Mouse (Mus musculus): ENCODE data around the gene Pjvk. TPM values are rescaled to one million over a fixed set of nuclear protein-coding genes. Genes with fewer than 3 reads are reported as not detected.
A peak's percentile ranks its signal among the peaks of the same experiment; 100 is the strongest.
"Not testable (repeated sequence)": the region's sequence is repeated elsewhere in the genome, so short reads cannot be mapped to it uniquely, and the experiment has no call there.

The Pjvk gene
- polyA plus RNA-seq (2015; fragmentation: Nextera tagmentation; extraction: Ambion mirVana) = 0.76 and 1.0 TPM in 2 replicates

DNA sequence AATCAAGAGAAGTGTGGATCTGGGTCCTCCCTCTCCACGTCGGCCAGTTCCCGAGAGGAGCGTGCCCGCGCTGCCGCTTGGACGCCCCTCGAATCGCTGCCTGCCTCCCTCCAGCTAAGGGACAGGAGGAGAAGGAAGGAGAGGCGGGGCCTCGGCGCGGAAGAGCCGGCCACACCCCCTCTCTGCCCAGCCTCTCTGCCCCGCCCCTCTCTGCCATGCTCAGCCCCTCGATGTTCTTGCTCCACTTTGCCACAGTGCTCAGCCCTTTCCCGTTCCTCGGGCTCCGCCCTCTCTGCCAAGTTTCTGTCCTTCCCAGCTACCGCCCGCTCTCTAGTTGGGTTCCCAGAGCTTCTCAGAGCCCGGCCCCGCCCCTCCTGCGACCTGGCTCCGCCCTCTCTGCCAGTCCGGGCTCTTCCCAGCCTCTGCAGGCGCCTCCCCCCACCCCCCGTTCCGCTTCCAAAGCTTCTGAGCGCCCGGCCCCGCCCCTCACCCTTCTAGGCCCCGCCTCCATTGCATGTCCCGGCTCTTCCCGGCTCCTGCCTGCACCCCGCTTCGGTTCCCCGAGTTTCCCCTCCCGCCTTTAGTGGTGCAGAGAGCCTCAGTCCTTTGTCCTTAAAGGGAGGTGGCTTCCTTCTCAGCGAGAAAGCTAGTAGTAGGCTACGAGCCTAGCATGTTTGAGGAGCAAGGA is at the start of gene Pjvk, which contains the start of gene Prkra:
Pjvk (plus strand) TSS at position 594 of the 688 bp plus-strand sequence.
Prkra (minus strand) TSS at position 133 of the 688 bp plus-strand sequence.
- no peaks in the 10 kb centered on the region for H3K9me3 ChIP-seq
- peak; percentile 99 for ATAC-seq
- peak within 1 kb of the TSS; percentile 83 for H3K4me2 ChIP-seq (replicated peaks)
- H3K4me3 ChIP-seq (replicated peaks) = peak within 1 kb of the TSS; percentile 79
- under 1% methylated on average over 36 of the region's 42 CpGs for WGBS
- H3K9ac ChIP-seq (replicated peaks) = peak within 1 kb of the TSS; percentile 92
- H3K36me3 ChIP-seq = peaks cover 5% of the 10 kb centered on the region; the same call in 1 of the 2 replicates
- peak within 1 kb of the TSS; percentile 95 for H3K27ac ChIP-seq
- H3K27me3 ChIP-seq = no peaks in the 10 kb centered on the region
- peaks cover 33% of the 10 kb centered on the region for H3K4me1 ChIP-seq (replicated peaks)

DNA sequence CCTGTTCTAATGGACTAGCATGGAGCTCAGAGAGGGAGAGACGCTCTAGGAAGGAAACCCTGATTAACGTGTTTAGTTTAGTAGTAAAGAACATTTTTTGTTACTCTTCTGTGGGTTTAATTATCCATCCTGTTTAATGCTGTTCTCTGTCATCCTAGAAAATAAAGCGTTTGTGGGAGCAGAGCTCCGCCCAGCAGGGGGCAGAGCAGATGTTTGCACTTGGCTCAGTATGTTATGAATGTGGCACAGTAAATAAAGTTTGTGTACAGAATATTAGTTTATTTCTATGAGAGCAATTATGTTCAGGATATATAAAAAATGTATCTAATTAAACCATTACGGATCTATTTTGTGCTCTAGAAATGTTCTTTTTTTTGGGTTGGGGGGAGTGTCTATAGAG is 49.1 kb upstream of the Pjvk start:
- Histone ChIP-seq H3K36me3 (0 out of 2 replicates have a peak, but pooled peaks cover 2% of the 10 kb centered on the region), H3K9ac (replicated peaks) (no peak overlapping the region), H3K27me3 (no peaks in the 10 kb centered on the region), H3K9me3 (no peaks in the 10 kb centered on the region), H3K4me3 (replicated peaks) (no peak overlapping the region), H3K27ac (no peak overlapping the region), H3K4me1 (replicated peaks) (no peaks in the 10 kb centered on the region), H3K4me2 (replicated peaks) (no peak overlapping the region)
- 77% methylated on average over 5 of the region's 5 CpGs for WGBS
- ATAC-seq = no peak

DNA sequence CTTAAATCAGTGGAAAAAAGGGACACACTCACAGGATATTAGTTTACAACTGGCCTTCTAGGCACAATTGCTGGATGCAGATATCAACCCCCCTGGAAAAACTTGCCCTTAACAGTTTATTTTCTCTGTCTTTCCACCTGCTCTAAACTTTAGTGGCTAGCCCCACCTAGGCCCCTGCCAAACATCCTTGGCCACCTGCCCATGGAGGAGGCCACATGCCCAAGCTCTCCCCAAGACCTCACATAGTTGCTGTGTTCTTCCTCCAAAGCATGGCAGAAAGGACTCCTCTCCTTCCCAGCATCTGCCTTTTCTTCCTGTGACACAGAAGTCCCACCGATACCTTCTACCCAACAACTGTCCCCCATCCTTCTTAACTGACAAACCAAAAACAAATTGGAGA is 46.0 kb upstream of the Pjvk start:
- WGBS = 95% methylated on average over 1 of the region's 1 CpGs
- Histone ChIP-seq H3K9ac (replicated peaks) (no peak overlapping the region), H3K4me2 (replicated peaks) (no peak overlapping the region), H3K4me3 (replicated peaks) (no peak overlapping the region), H3K27ac (no peak overlapping the region), H3K9me3 (no peaks in the 10 kb centered on the region), H3K36me3 (no peaks in the 10 kb centered on the region), H3K27me3 (no peaks in the 10 kb centered on the region), H3K4me1 (replicated peaks) (no peaks in the 10 kb centered on the region)
- no peak for ATAC-seq

DNA sequence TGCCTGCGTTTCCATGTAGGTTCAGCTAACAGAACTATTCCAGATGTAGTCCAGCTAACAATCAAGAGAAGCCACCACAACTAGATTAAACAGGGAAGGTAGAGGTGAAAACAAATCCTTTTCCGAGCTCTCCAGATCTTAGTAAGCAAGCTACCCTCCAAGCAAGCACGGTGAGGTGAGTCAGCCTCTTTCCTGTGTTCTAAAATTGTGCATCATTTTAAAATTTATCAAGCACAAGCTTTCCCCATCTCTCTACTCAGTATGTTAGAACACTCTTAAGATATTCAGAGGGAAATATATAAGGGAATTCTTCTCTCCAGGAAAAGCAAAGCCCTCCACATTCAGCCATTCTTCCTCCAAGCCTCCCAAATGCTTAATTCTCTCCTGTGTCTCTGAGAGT is 41.6 kb upstream of the Pjvk start:
- no peak for ATAC-seq
- Histone ChIP-seq H3K36me3 (no peaks in the 10 kb centered on the region), H3K9me3 (no peaks in the 10 kb centered on the region)

DNA sequence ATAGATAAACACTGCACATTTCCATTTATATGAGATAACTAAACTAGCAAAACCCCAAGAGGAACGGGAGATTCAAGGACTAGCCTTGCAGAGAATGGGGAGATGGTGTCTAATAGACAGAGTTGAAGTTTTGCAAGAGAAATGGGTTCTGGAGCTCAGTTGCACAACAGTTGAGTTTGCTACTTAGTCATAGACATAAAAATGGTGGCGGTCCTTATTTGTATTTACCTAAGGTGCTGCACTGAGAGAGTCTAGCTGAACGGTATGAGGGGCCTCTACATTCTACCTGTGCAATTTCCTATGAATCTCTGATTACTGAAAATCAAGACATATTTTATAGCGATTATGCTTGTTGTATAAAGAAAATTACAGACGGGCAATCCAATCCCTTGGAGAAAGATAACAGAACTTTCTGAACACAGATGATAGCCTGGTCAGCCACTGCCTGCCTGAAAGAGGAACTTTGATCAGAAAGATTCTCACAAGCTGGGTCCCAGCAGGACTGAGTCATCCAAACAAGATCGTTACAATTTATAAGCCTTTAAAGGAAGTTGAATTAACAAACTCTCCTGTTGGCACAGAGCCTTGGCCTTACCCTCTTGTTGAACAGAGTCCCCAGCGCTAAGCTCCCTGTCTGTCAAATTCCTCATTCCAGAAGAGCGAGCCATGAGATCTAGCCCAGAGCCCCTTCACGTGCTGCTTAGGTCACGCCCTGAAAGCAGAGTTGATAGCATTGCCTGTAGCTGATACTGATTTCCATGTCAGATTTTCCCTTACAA is 37.8 kb upstream of the Pjvk start:
- no peak for ATAC-seq

More for the DNA sequence above, 41.6 kb upstream of the Pjvk start:
- Histone ChIP-seq H3K4me2 (replicated peaks) (no peak overlapping the region), H3K9ac (replicated peaks) (no peak overlapping the region), H3K4me3 (replicated peaks) (no peak overlapping the region), H3K27ac (no peak overlapping the region), H3K4me1 (replicated peaks) (no peaks in the 10 kb centered on the region), H3K27me3 (no peaks in the 10 kb centered on the region)
- WGBS = 91% methylated on average over 3 of the region's 3 CpGs

DNA sequence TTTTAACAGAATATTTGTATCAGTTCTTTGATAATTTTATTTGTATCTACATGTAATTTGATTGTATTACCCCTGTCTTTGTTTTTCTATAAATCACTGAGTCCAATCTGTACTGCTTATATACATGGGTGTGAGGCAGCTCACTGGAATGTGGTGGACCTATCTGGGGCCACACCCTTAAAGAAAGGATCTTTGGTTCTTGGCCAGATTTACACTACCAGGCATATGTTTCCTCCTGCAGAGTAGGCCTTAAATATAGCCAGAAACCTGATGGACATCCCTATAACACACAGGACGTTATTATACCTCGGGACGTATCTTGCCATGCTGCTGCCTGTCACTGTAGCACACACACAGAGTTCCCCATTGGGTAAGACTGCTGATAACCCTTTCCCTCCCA is 36.3 kb upstream of the Pjvk start:
- H3K4me3 ChIP-seq (replicated peaks) = no peak overlapping the region
- 88% methylated on average over 3 of the region's 3 CpGs for WGBS
- no peaks in the 10 kb centered on the region for H3K27me3 ChIP-seq
- no peaks in the 10 kb centered on the region for H3K36me3 ChIP-seq
- no peaks in the 10 kb centered on the region for H3K4me1 ChIP-seq (replicated peaks)
- ATAC-seq = no peak
- H3K4me2 ChIP-seq (replicated peaks) = no peak overlapping the region
- H3K9me3 ChIP-seq = no peaks in the 10 kb centered on the region
- no peak overlapping the region for H3K9ac ChIP-seq (replicated peaks)
- H3K27ac ChIP-seq = no peak overlapping the region

More for the DNA sequence above, 37.8 kb upstream of the Pjvk start:
- Histone ChIP-seq H3K36me3 (no peaks in the 10 kb centered on the region), H3K27me3 (no peaks in the 10 kb centered on the region), H3K9ac (replicated peaks) (no peak overlapping the region), H3K27ac (no peak overlapping the region), H3K4me1 (replicated peaks) (no peaks in the 10 kb centered on the region), H3K9me3 (no peaks in the 10 kb centered on the region), H3K4me3 (replicated peaks) (no peak overlapping the region), H3K4me2 (replicated peaks) (no peak overlapping the region)
- WGBS = 84% methylated on average over 10 of the region's 10 CpGs

DNA sequence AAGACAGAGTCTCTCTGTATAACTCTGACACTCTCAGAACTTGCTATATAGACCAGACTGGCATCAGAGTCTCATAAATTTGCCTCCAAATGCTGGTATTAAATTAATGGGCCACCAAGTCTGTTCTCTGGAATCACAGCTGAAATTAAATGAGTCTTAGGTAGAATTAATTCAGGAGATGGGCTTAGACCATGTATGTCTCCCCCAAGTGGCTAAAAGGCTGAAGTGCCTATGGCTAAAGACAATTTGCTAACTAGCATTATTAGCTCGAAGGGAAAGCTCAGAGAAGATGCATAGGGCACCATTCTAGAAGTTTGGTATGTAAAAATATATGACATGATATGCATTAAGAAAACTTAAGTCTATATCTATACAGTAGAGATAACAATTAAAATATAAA is 30.2 kb upstream of the Pjvk start:
- no peak overlapping the region for H3K9ac ChIP-seq (replicated peaks)
- 39% methylated on average over 1 of the region's 1 CpGs for WGBS
- H3K27me3 ChIP-seq = no peaks in the 10 kb centered on the region
- ATAC-seq = peak; percentile 62
- no peaks in the 10 kb centered on the region for H3K4me1 ChIP-seq (replicated peaks)
- no peak overlapping the region for H3K27ac ChIP-seq
- H3K9me3 ChIP-seq = no peaks in the 10 kb centered on the region
- H3K4me3 ChIP-seq (replicated peaks) = no peak overlapping the region
- no peak overlapping the region for H3K4me2 ChIP-seq (replicated peaks)
- peaks cover 8% of the 10 kb centered on the region for H3K36me3 ChIP-seq

DNA sequence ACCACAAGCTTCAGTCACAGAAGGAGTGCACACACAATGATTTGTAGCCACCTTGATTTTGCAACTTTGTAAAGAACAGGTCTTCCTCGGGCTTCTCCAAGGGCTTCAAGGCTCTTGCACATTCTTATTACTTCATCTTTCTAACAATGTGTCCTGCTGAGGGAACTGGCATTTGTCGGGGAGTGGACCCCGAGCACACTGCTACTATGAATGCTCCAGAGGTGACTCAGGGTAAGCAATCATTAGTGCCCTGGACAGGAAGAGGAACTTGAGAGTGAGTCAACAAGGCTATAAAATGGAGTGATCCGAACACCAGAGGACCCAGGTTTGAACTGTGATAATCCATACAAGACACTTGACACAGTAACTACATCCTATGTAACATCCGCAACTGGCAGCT is 28.1 kb upstream of the Pjvk start:
- no peak overlapping the region for H3K9ac ChIP-seq (replicated peaks)
- H3K36me3 ChIP-seq = peaks cover 27% of the 10 kb centered on the region
- no peaks in the 10 kb centered on the region for H3K9me3 ChIP-seq
- no peak overlapping the region for H3K4me3 ChIP-seq (replicated peaks)
- H3K27ac ChIP-seq = no peak overlapping the region
- WGBS = 93% methylated on average over 5 of the region's 5 CpGs
- no peak overlapping the region for H3K4me2 ChIP-seq (replicated peaks)
- no peaks in the 10 kb centered on the region for H3K4me1 ChIP-seq (replicated peaks)
- no peak for ATAC-seq
- no peaks in the 10 kb centered on the region for H3K27me3 ChIP-seq

DNA sequence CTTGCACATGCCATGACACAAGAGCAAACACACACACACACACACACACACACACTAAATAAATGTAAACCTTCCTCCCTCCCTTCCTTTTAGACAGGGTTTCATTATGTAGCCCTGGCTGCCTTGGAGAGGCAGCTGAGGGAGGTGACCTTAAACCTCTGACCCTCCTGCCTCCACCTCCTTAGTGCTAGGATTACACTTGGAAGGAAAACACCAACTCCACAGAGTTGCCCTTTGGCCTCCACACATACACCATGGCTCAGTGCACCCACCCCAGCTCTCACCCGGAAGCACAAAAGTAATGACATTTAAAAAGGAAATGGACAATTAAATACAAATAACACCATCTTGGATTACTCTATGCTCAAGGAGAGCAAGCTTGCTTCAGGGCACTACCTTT is 26.6 kb upstream of the Pjvk start:
- 85% methylated on average over 1 of the region's 1 CpGs for WGBS
- Histone ChIP-seq H3K27me3 (no peaks in the 10 kb centered on the region), H3K4me3 (replicated peaks) (no peak overlapping the region), H3K4me2 (replicated peaks) (no peak overlapping the region), H3K27ac (no peak overlapping the region), H3K9me3 (peaks cover 7% of the 10 kb centered on the region), H3K9ac (replicated peaks) (no peak overlapping the region), H3K4me1 (replicated peaks) (no peaks in the 10 kb centered on the region), H3K36me3 (peaks cover 41% of the 10 kb centered on the region)
- no peak for ATAC-seq

DNA sequence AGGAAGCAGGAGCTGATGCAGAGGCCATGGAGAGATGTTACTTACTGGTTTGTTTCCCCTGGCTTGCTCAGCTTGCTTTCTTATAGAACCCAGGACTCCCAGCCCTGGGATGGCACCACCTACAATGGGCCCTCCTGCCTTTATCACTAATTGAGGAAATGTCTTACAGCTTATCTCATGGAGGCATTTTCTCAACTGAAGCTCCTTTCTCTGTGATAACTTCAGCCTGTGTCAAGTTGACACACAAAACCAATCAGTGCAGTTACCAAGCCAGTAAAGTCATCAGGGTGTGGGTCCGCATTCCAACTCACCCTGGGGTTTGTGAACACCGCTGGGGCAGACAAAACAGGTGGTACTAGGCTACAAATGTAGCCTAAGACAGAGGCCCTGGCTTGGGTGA is 26.0 kb upstream of the Pjvk start:
- not testable (repeated sequence) for H3K27me3 ChIP-seq; H3K4me3 ChIP-seq (replicated peaks); H3K9me3 ChIP-seq; H3K9ac ChIP-seq (replicated peaks); H3K4me2 ChIP-seq (replicated peaks); ATAC-seq; H3K4me1 ChIP-seq (replicated peaks); H3K27ac ChIP-seq
- 91% methylated on average over 2 of the region's 2 CpGs for WGBS
- H3K36me3 ChIP-seq = peaks cover 47% of the 10 kb centered on the region

DNA sequence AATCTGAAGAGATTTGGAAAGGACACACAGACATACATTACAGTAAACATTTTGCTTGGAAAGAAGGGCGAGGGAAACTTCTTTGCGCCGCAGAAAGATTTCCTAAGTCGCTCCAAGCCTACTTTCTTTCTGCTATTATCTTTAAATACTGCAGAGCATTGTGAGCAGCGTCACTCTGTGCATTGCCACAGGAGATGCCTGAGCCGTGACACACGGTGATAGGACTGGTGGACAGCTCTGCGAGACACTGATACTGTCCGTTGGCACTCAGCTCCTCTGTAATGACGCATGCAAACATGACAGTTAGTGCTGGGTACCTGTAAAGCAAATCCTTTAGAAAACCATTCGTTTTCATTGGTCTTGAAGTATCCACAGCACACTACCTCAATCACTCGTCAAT is 18.0 kb upstream of the Pjvk start:
- ATAC-seq = no peak
- H3K36me3 ChIP-seq = peaks cover 92% of the 10 kb centered on the region
- no peaks in the 10 kb centered on the region for H3K4me1 ChIP-seq (replicated peaks)
- H3K27me3 ChIP-seq = no peaks in the 10 kb centered on the region
- H3K27ac ChIP-seq = no peak overlapping the region
- H3K4me3 ChIP-seq (replicated peaks) = no peak overlapping the region
- 97% methylated on average over 12 of the region's 12 CpGs for WGBS
- no peak overlapping the region for H3K4me2 ChIP-seq (replicated peaks)
- peaks cover 9% of the 10 kb centered on the region for H3K9me3 ChIP-seq
- H3K9ac ChIP-seq (replicated peaks) = no peak overlapping the region

DNA sequence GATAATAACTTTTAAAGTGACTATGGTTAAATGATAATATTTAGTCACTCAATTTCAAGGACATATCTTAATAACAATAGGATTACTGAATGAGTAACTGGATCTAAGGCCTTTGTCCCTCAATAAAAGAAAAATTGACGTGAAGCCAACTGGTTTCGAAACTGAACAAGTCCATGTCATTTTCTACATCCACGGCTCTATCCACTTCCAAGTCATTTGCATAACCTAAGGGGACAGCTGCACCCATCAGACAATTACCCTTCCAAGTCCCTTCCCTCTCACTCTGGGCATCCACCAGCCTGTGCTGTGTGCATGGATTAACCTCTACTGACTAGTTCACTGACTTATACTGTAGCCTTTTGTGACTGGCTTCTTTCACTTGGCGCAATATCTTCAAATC is 16.7 kb upstream of the Pjvk start:
- 67% methylated on average over 4 of the region's 4 CpGs for WGBS
- Histone ChIP-seq H3K4me2 (replicated peaks) (no peak overlapping the region), H3K4me3 (replicated peaks) (no peak overlapping the region), H3K27me3 (no peaks in the 10 kb centered on the region), H3K9me3 (peaks cover 3% of the 10 kb centered on the region), H3K4me1 (replicated peaks) (no peaks in the 10 kb centered on the region), H3K27ac (no peak overlapping the region), H3K36me3 (peaks cover 93% of the 10 kb centered on the region), H3K9ac (replicated peaks) (no peak overlapping the region)
- ATAC-seq = 0 out of 2 replicates have a peak, but pooled peaks have one; percentile 45

All from midbrain, embryonic 13.5 days (tissue).